Mouse (Mus musculus): Measurements from ENCODE around the gene Hjurp.

DNA sequence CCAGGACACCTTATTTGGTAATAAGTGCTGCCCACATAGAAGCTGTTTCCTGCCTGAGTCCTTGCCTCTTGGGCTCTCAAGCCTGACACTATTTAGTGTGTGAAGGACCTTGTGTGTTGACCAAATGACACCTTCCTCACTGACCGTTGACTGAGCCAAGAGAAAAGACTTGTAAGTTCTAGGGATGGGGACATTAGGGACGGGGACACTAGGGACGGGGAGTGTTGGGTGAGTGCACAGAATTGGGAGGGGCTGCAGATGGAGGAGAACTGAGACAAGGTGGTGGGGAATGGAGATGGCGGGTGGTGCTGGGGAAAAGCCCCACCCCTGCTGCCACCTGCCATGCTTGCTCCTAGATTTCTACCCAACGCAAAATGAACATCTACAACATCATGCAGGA lies 47.4 kb downstream of the Hjurp start:
- no peak for TF ChIP-seq CTCF (IDR thresholded peaks at IDR 0.05; ENCODE audit: insufficient read depth, low read length)
- TF ChIP-seq POLR2A (IDR thresholded peaks at IDR 0.05; ENCODE audit: borderline replicate concordance, extremely low read depth, low read depth, low read length): no peak
